In the genomic region with DNA sequence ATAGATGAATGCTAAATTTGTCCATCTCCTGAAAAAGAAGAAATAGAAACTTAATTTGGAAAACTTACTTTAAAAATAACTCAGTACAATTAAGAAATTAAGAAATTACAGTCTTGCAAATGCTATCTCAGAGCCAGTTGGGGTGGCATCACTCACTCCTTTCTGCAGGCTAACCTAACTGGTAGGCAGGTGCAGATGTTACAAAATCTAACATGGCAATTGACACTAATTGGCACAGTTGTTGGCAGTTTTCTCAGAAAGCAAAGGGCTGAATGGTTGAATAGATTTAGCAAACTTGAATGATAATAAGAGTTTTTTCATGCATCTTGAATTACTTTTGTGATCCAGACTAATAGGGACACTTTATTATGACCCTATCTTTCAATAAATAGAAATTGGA, we compare ENCODE assay signal across 26 mouse cellular contexts.
"Had no signal": no experiment of that assay in that cellular context is flagged by ENCODE, and none has a peak within 500 bp of the region (broad histone marks: within the 10 kb centered on the region; RNA-seq: fewer than 3 reads in every experiment).

No protein-coding gene starts in this region.

- H3K27me3 ChIP-seq: heart, embryonic 12.5 days; hindbrain, embryonic 12.5 days; intestine, embryonic 15.5 days; limb, embryonic 12.5 days; liver, embryonic 12.5 days had no signal

- ATAC-seq: hindbrain, embryonic 16.5 days; inflammation-experienced regulatory T-cells, adult 6 months; intestine, embryonic 15.5 days; intestine, postnatal 0 days; liver, embryonic 12.5 days had no signal

- H3K4me1 ChIP-seq: heart, embryonic 10.5 days; heart, embryonic 12.5 days; intestine, embryonic 15.5 days had no signal

- H3K4me2 ChIP-seq: heart, embryonic 12.5 days; hindbrain, embryonic 12.5 days; hindbrain, embryonic 14.5 days; intestine, embryonic 15.5 days; limb, embryonic 12.5 days; liver, embryonic 12.5 days had no signal

- DNase-seq: gastrocnemius, adult 2 months; gastrocnemius, postnatal 10 days; gastrocnemius, postnatal 25 days; heart, adult 18-20 months; heart, postnatal 10 days; heart, postnatal 4 days; kidney, adult 18-20 months; kidney, adult 8-10 months; kidney, postnatal 10 days; kidney, postnatal 25 days; kidney, postnatal 4 days; liver had no signal

- H3K27ac ChIP-seq: gastrocnemius, adult 2 months; heart, embryonic 10.5 days; hindbrain, embryonic 10.5 days; hindbrain, embryonic 12.5 days; hindbrain, embryonic 14.5 days; intestine, embryonic 15.5 days; layer of hippocampus, adult 2 months; left cerebral cortex, adult 2 months; limb, embryonic 10.5 days; limb, embryonic 12.5 days; liver, embryonic 12.5 days had no signal

- H3K9me3 ChIP-seq: heart, embryonic 10.5 days; heart, embryonic 12.5 days; hindbrain, embryonic 10.5 days; hindbrain, embryonic 12.5 days; intestine, embryonic 15.5 days; limb, embryonic 10.5 days; limb, embryonic 12.5 days; liver, embryonic 12.5 days had no signal

- H3K4me3 ChIP-seq: gastrocnemius, adult 2 months; heart, embryonic 10.5 days; heart, embryonic 12.5 days; hindbrain, embryonic 10.5 days; hindbrain, embryonic 12.5 days; intestine, embryonic 15.5 days; layer of hippocampus, adult 2 months; left cerebral cortex, adult 2 months; limb, embryonic 10.5 days; limb, embryonic 12.5 days; liver, embryonic 12.5 days had no signal

- H3K36me3 ChIP-seq: heart, embryonic 10.5 days; heart, embryonic 12.5 days; hindbrain, embryonic 10.5 days; hindbrain, embryonic 12.5 days; intestine, embryonic 15.5 days; limb, embryonic 10.5 days; limb, embryonic 12.5 days; liver, embryonic 12.5 days had no signal

- H3K9ac ChIP-seq: heart, embryonic 12.5 days; hindbrain, embryonic 12.5 days; hindbrain, embryonic 14.5 days; intestine, embryonic 15.5 days; limb, embryonic 12.5 days; liver, embryonic 12.5 days had no signal
